ENCODE assay signal across 11 mouse cellular contexts in genomic region chr17:44230083-44230482, GRCm38 (mm10). TPM values are rescaled to one million over a fixed set of nuclear protein-coding genes. Genes with fewer than 3 reads are reported as not detected.
DNase-seq lines count a peak whose midpoint lies in the region; ATAC-seq lines count a peak whose summit lies in the region.
"Had no signal": no experiment of that assay in that cellular context is flagged by ENCODE, and none has a peak within 500 bp of the region (broad histone marks: within the 10 kb centered on the region; RNA-seq: fewer than 3 reads in every experiment).

No protein-coding gene starts in this region.

- H3K9ac ChIP-seq in kidney, embryonic 16.5 days (replicated peaks; ENCODE audit: low read length), result no peak overlapping the region
- no peak overlapping the region for H3K9ac ChIP-seq in heart, embryonic 13.5 days
- H3K9ac ChIP-seq in forebrain, embryonic 13.5 days, result no peak overlapping the region
- H3K9ac ChIP-seq: intestine, embryonic 15.5 days; neural tube, embryonic 15.5 days had no signal

- no peaks in the 10 kb centered on the region for H3K9me3 ChIP-seq in kidney, embryonic 16.5 days (ENCODE audit: low read length)
- H3K9me3 ChIP-seq in heart, embryonic 13.5 days, result no peaks in the 10 kb centered on the region
- H3K9me3 ChIP-seq in forebrain, embryonic 13.5 days (replicated peaks), result no peaks in the 10 kb centered on the region
- H3K9me3 ChIP-seq: intestine, embryonic 15.5 days; neural tube, embryonic 15.5 days had no signal

- H3K36me3 ChIP-seq in kidney, embryonic 16.5 days (ENCODE audit: insufficient read depth, low read length), result no peaks in the 10 kb centered on the region
- H3K36me3 ChIP-seq in heart, embryonic 13.5 days, result no peaks in the 10 kb centered on the region
- H3K36me3 ChIP-seq in forebrain, embryonic 13.5 days (ENCODE audit: poor library complexity, severe bottlenecking), result no peaks in the 10 kb centered on the region
- H3K36me3 ChIP-seq: intestine, embryonic 15.5 days; neural tube, embryonic 15.5 days had no signal

- no peak for ATAC-seq in kidney, embryonic 16.5 days (ENCODE audit: low FRiP score, low TSS enrichment)
- no peak for ATAC-seq in heart, embryonic 13.5 days (ENCODE audit: extremely low read depth, insufficient number of reproducible peaks, low FRiP score, low TSS enrichment)
- no peak for ATAC-seq in forebrain, embryonic 13.5 days
- ATAC-seq in megakaryocyte progenitor cell, adult 5-6 weeks (replicated peaks; ENCODE audit: poor library complexity), result no peak
- ATAC-seq: intestine, embryonic 15.5 days had no signal

- H3K4me3 ChIP-seq in kidney, embryonic 16.5 days (ENCODE audit: low read length), result no peak overlapping the region
- H3K4me3 ChIP-seq in heart, embryonic 13.5 days, result no peak overlapping the region
- H3K4me3 ChIP-seq in forebrain, embryonic 13.5 days, result no peak overlapping the region
- H3K4me3 ChIP-seq: intestine, embryonic 15.5 days; neural tube, embryonic 15.5 days had no signal

- peak; percentile 58 for DNase-seq in kidney, adult 11 months
- DNase-seq in kidney, postnatal 14 days, result peak; percentile 60
- DNase-seq in skeletal muscle tissue, adult 2 months (ENCODE audit: low read depth, low spot score), result peak; percentile 51
- no peak for DNase-seq in spleen, postnatal 4 days (ENCODE audit: low spot score in 2 of 2)
- DNase-seq: right cerebral cortex, postnatal 4 days had no signal

- H3K4me2 ChIP-seq in kidney, embryonic 16.5 days (replicated peaks; ENCODE audit: low read depth, low read length), result no peak overlapping the region
- 0 out of 2 replicates have a peak overlapping the region, but pooled peaks have one; percentile 10 for H3K4me2 ChIP-seq in heart, embryonic 13.5 days
- H3K4me2 ChIP-seq in forebrain, embryonic 13.5 days, result no peak overlapping the region
- H3K4me2 ChIP-seq: intestine, embryonic 15.5 days; neural tube, embryonic 15.5 days had no signal

- H3K4me1 ChIP-seq in kidney, embryonic 16.5 days (ENCODE audit: insufficient read depth, low read length), result peaks cover 3% of the 10 kb centered on the region; the same call in 1 of the 2 replicates
- peaks cover 12% of the 10 kb centered on the region for H3K4me1 ChIP-seq in heart, embryonic 13.5 days
- no peaks in the 10 kb centered on the region for H3K4me1 ChIP-seq in forebrain, embryonic 13.5 days
- H3K4me1 ChIP-seq: intestine, embryonic 15.5 days; neural tube, embryonic 15.5 days had no signal

- no peaks in the 10 kb centered on the region for H3K27me3 ChIP-seq in kidney, embryonic 16.5 days (ENCODE audit: insufficient read depth, low read length)
- no peaks in the 10 kb centered on the region for H3K27me3 ChIP-seq in heart, embryonic 13.5 days (replicated peaks)
- no peaks in the 10 kb centered on the region for H3K27me3 ChIP-seq in forebrain, embryonic 13.5 days
- H3K27me3 ChIP-seq: intestine, embryonic 15.5 days; neural tube, embryonic 15.5 days had no signal

- H3K27ac ChIP-seq in kidney, embryonic 16.5 days (ENCODE audit: low read length), result no peak overlapping the region
- peak overlapping the region; percentile 29 for H3K27ac ChIP-seq in heart, embryonic 13.5 days (replicated peaks)
- H3K27ac ChIP-seq in forebrain, embryonic 13.5 days, result no peak overlapping the region
- H3K27ac ChIP-seq: intestine, embryonic 15.5 days; neural tube, embryonic 15.5 days had no signal

- WGBS in kidney, embryonic 16.5 days, result 51% methylated on average over 10 of the region's 10 CpGs
- 33% methylated on average over 10 of the region's 10 CpGs for WGBS in heart, embryonic 13.5 days
- 86% methylated on average over 10 of the region's 10 CpGs for WGBS in forebrain, embryonic 13.5 days

RNA-seq across cellular contexts. Expression of gene Clic5, which starts 41.7 kb away (rescaled TPM):
- polyA plus RNA-seq in kidney, embryonic 16.5 days (2015; fragmentation: Nextera tagmentation; extraction: Ambion mirVana), result 11.1 and 12.4 TPM in 2 replicates
- polyA plus RNA-seq in heart, embryonic 13.5 days (2015; fragmentation: Nextera tagmentation; extraction: Ambion mirVana), result 9.0 and 9.9 TPM in 2 replicates
- polyA plus RNA-seq in forebrain, embryonic 13.5 days (2015; fragmentation: Nextera tagmentation; extraction: Ambion mirVana), result 0.04 and 0.09 TPM in 2 replicates
- total RNA-seq in megakaryocyte progenitor cell, adult 5-6 weeks (2015), result 0.27 and 1.3 TPM in 2 replicates
- 0.42 and 0.98 TPM in 2 replicates for total RNA-seq in megakaryocyte progenitor cell, adult 5-6 weeks (2017)

Comparison
In these comparisons a context has a peak if more than half of its experiments do, and no peak if none do; other contexts are left out.
1. DNase-seq: peak in kidney, adult 11 months (single experiment), kidney, postnatal 14 days (single experiment) and skeletal muscle tissue, adult 2 months (single experiment); none in spleen, postnatal 4 days (0 of 2).